Mouse (Mus musculus): ENCODE measurements around the gene Tmem121. TPM values are rescaled to one million over a fixed set of nuclear protein-coding genes. Genes with fewer than 3 reads are reported as not detected.
"Not testable (repeated sequence)": the region's sequence is repeated elsewhere in the genome, so short reads cannot be mapped to it uniquely, and the experiment has no call there.

Tmem121 gene
- total RNA-seq, 2 experiments from 2014 or later: 0.33 to 0.46 TPM

- no peak for DNase-seq
These were observed 35.6 kb downstream of the Tmem121 start for GRCm38 (mm10) chr12:113221289-113221688.

- peak; percentile 70 for DNase-seq
These were observed 36.4 kb downstream of the Tmem121 start for GRCm38 (mm10) chr12:113222121-113222636.

- peak; percentile 34 for DNase-seq
These were observed 37.0 kb downstream of the Tmem121 start for GRCm38 (mm10) chr12:113222748-113223147.

GRCm38 (mm10) chr12:113224206-113224605, 38.5 kb downstream of the Tmem121 start:
- DNase-seq: no peak

- DNase-seq: no peak
These were observed 39.0 kb downstream of the Tmem121 start for GRCm38 (mm10) chr12:113224687-113225091.

- no peak for DNase-seq
These were observed 42.4 kb downstream of the Tmem121 start for GRCm38 (mm10) chr12:113227970-113228593.

GRCm38 (mm10) chr12:113230741-113231140, 45.0 kb downstream of the Tmem121 start:
- DNase-seq: no peak

- not testable (repeated sequence) for DNase-seq
These were observed 46.0 kb downstream of the Tmem121 start for GRCm38 (mm10) chr12:113231551-113232263.

- not testable (repeated sequence) for DNase-seq
These were observed 46.6 kb downstream of the Tmem121 start for GRCm38 (mm10) chr12:113232264-113232750.

Other genes with a start within 250 kb of the Tmem121 start
- gene Nudt14, start 243.8 kb upstream of the Tmem121 start, total RNA-seq (2021): 1 to 10 TPM; 8.7 to 9.1 TPM
- gene Btbd6, start 209.4 kb upstream of the Tmem121 start, total RNA-seq (2021): 10 to 100 TPM; 12.6 to 13.1 TPM
- gene Brf1, start 185.2 kb upstream of the Tmem121 start, total RNA-seq (2021): 10 to 100 TPM; 19.3 to 19.4 TPM
- 10 to 100 TPM; 34.7 to 38.5 TPM for gene Pacs2, start 171.4 kb upstream of the Tmem121 start, total RNA-seq (2021)
- gene Tex22, start 111.4 kb upstream of the Tmem121 start, total RNA-seq (2021): not detected
- 10 to 100 TPM; 29.3 to 34.4 TPM for gene Mta1, start 87.7 kb upstream of the Tmem121 start, total RNA-seq (2021)
- 10 to 100 TPM; 39.5 to 52.5 TPM for gene Crip2, start 45.7 kb upstream of the Tmem121 start, total RNA-seq (2021)
- gene Crip1, start 39.6 kb upstream of the Tmem121 start, total RNA-seq (2021): 100 to 1,000 TPM in 1 of 2 experiments, 10 to 100 TPM in 1; 90.0 to 150 TPM
- gene Tedc1, start 29.5 kb upstream of the Tmem121 start, total RNA-seq (2021): under 1 TPM; 0.46 to 0.54 TPM